Mouse (Mus musculus) neural tube, embryonic 12.5 days (tissue): ENCODE measurements around the gene Foxl1. TPM values are rescaled to one million over a fixed set of nuclear protein-coding genes. Genes with fewer than 3 reads are reported as not detected.
A peak's percentile ranks its signal among the peaks of the same experiment; 100 is the strongest.

Experiments
- ATAC-seq: fragments of 200-750 bp; cut with Nextera tagmentation; 2 replicates; pipeline ENCODE4 v1.8.0; 2017; ENCODE audit warnings: low read depth, mild to moderate bottlenecking, moderate TSS enrichment, moderate library complexity; ENCODE audit not compliant: low FRiP score
- H3K27ac ChIP-seq: fragments of 300-500 bp; sonication (generic); 2 replicates; pipeline ENCODE4 v1.5.1; 2016
- H3K27me3 ChIP-seq: fragments of 300-500 bp; sonication (generic); replicated peaks from 2 replicates; pipeline ENCODE4 v1.6.1; 2016; ENCODE audit warnings: mild to moderate bottlenecking
- H3K36me3 ChIP-seq: fragments of 300-500 bp; sonication (generic); 2 replicates; pipeline ENCODE4 v1.6.1; 2016; ENCODE audit warnings: mild to moderate bottlenecking
- H3K4me1 ChIP-seq: fragments of 300-500 bp; sonication (generic); 2 replicates; pipeline ENCODE4 v1.6.1; 2016
- H3K4me2 ChIP-seq: fragments of 300-500 bp; sonication (generic); replicated peaks from 2 replicates; pipeline ENCODE4 v1.6.1; 2016; ENCODE audit warnings: mild to moderate bottlenecking
- H3K4me3 ChIP-seq: fragments of 300-500 bp; sonication (generic); 2 replicates; pipeline ENCODE4 v1.5.1; 2016
- H3K9ac ChIP-seq: fragments of 300-500 bp; sonication (generic); 2 replicates; pipeline ENCODE4 v1.6.1; 2016; ENCODE audit warnings: mild to moderate bottlenecking
- H3K9me3 ChIP-seq: fragments of 300-500 bp; sonication (generic); 2 replicates; pipeline ENCODE4 v1.6.1; 2016; ENCODE audit warnings: mild to moderate bottlenecking
- WGBS: fragments of 180-500 bp; shearing (Covaris S2); methylation state at CpG from one replicate; pipeline ENCODE4 v1.1.7; 2016; 5-methylcytosine and 5-hydroxymethylcytosine counted together
- polyA plus RNA-seq: library from polyadenylated mRNA; unstranded; fragments of >200 nt; fragmentation: Nextera tagmentation; extraction: Ambion mirVana; gene quantifications from 2 replicates; pipeline ENCODE4 v1.2.1, GENCODE M21; 2016

Gene Foxl1
- polyA plus RNA-seq, 1 experiment from 2014 or later = 1.6 TPM

DNA sequence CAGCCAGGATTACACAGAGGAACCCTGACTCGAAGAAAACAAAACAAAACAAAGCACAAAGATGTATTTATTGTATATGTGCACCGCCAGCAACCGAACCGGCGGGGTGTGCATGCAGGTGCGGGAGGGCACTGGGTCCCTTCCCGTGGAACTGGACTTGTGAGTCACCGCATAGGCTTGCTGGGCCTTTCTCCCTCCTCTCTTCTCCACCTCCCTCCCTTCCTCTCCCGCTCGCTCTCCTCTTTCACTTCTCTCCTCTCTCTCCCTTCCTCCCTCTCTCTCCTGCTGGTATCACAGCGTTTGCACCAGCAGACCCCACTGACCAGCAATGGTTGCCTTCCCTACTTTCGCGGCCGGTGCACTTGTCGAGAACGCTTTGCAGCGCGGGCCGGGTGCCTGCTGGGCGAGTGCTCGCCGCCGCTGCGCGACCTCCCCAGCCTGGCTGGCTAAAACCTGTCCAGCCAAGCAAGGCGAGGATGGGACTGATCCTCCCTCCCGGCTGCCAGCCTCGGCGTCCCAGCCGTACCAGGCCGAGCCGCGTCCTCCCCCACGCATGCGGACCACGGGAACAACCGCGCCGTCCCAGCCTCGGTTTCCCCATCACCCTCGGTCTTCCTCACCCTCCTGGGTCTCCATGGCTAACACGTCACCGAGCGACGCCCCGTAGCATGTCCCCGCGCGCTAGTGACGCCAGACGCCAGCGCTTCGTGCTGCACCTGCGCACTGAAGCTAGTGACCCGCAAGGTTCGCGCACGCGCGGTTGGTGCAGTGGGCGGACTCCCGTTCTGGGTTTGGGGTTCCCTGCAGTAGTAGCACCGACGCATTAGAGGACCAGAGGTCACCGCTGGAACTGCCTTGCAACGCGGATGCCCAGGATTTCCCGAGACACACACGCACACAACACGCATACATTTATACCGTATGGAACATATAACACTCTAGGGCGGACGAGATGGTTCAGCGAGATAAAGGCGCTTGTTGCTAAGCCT lies 19.8 kb upstream of the Foxl1 start, which contains the start of gene Mthfsd:
Mthfsd (minus strand) TSS at position 725 of the 989 bp plus-strand sequence.
- H3K9ac ChIP-seq = peak within 1 kb of the TSS; percentile 90
- peak within 1 kb of the TSS; percentile 90 for H3K4me2 ChIP-seq
- no peaks in the 10 kb centered on the region for H3K9me3 ChIP-seq
- H3K4me3 ChIP-seq = peak within 1 kb of the TSS; percentile 74
- H3K27ac ChIP-seq = peak within 1 kb of the TSS; percentile 54; the same call in 1 of the 2 replicates
- H3K36me3 ChIP-seq = peaks cover 16% of the 10 kb centered on the region; the same call in 1 of the 2 replicates
- H3K27me3 ChIP-seq = peaks cover 22% of the 10 kb centered on the region
- peak; percentile 92 for ATAC-seq
- peaks cover 14% of the 10 kb centered on the region for H3K4me1 ChIP-seq
- WGBS = 2% methylated on average over 75 of the region's 75 CpGs

DNA sequence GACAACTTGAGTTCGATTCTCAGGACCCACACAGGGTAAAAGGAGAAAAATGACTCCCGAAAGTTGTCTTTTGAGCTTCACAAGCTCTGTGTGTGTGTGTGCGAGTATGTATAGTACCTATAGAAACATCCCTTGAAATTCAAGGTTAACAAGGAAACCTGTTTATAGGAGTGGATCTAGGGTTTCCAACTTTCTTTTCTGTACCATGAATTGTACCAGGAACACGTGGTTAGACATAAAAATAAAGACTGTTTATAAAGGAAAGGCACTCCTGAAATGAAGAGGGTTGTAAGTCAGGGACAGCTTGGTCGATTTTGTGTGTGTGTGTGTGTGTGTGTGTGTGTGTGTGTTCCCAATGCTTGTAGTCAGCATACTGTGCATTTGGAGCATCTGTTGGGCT lies 19.1 kb upstream of the Foxl1 start:
- H3K36me3 ChIP-seq = peaks cover 9% of the 10 kb centered on the region; the same call in 1 of the 2 replicates
- peaks cover 25% of the 10 kb centered on the region for H3K27me3 ChIP-seq
- ATAC-seq = no peak
- no peaks in the 10 kb centered on the region for H3K9me3 ChIP-seq
- H3K4me2 ChIP-seq = peak overlapping the region; percentile 90
- H3K4me3 ChIP-seq = peak overlapping the region; percentile 74
- peaks cover 17% of the 10 kb centered on the region for H3K4me1 ChIP-seq
- whole genome bisulfite sequencing = 18% methylated on average over 5 of the region's 5 CpGs
- peak overlapping the region; percentile 90 for H3K9ac ChIP-seq
- no peak overlapping the region for H3K27ac ChIP-seq

DNA sequence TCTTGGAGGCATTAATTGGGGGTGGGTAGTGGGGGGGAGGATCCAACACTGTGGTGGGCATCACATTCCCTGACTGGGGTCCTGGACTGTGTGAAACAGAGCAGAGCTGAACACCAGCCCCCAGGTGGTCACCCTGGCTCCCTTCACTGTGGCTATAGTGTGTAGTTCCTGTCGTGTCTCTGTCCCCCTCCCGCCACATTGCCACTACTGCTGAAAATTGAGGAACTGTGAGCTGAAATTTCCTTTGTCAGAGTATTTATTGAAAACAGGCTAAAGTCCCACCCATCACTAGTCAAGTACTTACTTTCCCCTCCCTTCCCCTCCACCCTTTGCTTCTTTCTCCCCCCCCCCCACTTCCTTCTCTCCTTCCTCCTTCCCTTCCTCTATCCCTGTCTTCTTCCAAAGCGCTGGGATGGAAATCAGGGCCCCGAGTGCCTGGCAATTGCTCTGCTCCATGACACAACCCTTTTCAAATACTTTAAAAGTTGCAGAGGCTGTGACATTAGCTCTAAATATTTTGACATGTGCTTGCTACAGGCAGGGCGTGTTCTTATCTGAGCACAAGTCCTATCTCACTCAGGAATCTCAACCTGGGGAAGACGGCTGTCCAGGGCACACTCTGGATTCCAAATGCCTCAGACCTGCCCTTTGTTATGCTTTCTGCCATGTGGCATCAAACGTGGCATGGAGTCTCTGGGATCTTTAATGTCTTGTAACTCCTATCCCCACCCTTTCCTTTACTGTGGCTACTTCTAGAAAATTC lies 16.4 kb upstream of the Foxl1 start:
- Histone ChIP-seq H3K27ac (no peak overlapping the region), H3K4me3 (no peak overlapping the region), H3K9ac (no peak overlapping the region), H3K36me3 (no peaks in the 10 kb centered on the region), H3K9me3 (no peaks in the 10 kb centered on the region), H3K4me2 (no peak overlapping the region), H3K4me1 (peaks cover 20% of the 10 kb centered on the region), H3K27me3 (peaks cover 50% of the 10 kb centered on the region)
- 44% methylated on average over 7 of the region's 7 CpGs for WGBS
- no peak for ATAC-seq

DNA sequence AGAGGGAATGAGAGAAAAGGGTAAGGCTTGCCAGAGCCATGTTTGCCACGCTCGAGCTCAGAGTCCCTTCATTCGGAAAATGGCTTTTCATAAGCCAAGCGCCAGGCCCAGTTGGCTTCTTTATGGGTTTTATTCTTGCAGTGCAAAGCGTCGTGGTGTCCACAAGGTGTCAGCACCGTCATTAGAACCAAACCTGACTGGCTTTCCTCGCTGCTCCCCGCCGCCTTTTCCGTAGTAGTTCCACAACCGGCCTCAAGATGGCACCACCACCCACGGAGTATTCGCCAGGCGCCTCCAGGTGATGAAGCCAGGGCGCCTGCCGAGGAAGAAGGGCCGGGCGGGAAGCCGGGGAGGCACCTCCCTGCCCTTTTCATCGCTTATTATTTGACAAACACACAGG lies 14.5 kb upstream of the Foxl1 start:
- 2% methylated on average over 21 of the region's 21 CpGs for WGBS
- Histone ChIP-seq H3K4me1 (peaks cover 17% of the 10 kb centered on the region), H3K9me3 (no peaks in the 10 kb centered on the region), H3K27ac (no peak overlapping the region), H3K27me3 (peaks cover 69% of the 10 kb centered on the region), H3K4me2 (peak overlapping the region; percentile 4; the same call in 1 of the 2 replicates), H3K36me3 (no peaks in the 10 kb centered on the region), H3K9ac (no peak overlapping the region), H3K4me3 (no peak overlapping the region)
- no peak for ATAC-seq

DNA sequence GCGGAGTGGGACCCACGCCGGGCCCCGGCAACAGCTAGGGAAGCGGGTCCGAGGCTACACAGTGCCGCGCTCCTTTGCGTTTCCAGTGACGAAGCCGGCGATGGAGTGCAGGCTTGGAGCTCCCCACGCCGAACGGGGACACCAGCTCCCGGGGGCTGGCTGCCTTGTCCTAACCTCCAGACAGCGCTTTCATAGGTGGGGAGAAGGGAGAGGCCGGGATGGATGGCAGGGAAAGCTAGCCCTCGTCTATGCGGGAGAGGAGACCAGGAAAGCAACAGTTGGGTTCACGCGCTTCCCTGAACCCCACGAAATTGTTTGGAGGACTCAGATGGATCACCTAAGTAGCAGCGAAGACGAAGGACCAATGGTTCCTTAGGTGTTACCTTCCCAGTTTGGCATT lies 12.6 kb upstream of the Foxl1 start:
- Histone ChIP-seq H3K9me3 (no peaks in the 10 kb centered on the region), H3K36me3 (no peaks in the 10 kb centered on the region), H3K4me1 (peaks cover 17% of the 10 kb centered on the region), H3K27ac (no peak overlapping the region), H3K4me2 (peak overlapping the region; percentile 44), H3K27me3 (peaks cover 87% of the 10 kb centered on the region), H3K9ac (no peak overlapping the region), H3K4me3 (peak overlapping the region; percentile 14; the same call in 1 of the 2 replicates)
- ATAC-seq = no peak
- 1% methylated on average over 25 of the region's 25 CpGs for WGBS

DNA sequence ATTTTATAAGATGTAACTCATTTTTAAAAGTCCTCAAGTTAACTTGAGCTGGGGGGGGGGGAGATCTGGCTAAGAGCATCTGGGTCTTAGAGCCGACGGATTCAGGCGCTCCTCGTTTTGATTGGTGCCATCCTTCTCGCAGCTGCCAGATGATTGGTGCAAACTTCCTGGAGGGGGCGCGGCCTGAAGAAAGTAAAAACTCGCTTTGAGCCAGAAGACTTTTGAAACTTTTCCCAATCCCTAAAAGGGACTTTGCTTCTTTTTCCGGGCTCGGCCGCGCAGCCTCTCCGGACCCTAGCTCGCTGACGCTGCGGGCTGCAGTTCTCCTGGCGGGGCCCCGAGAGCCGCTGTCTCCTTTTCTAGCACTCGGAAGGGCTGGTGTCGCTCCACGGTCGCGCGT lies 11.8 kb upstream of the Foxl1 start, which contains the start of gene Foxc2:
Foxc2 (plus strand) TSS at position 224 of the 400 bp plus-strand sequence.
- H3K27me3 ChIP-seq = peaks cover 90% of the 10 kb centered on the region
- no peak within 1 kb of the TSS; the same call in 1 of the 2 replicates for H3K27ac ChIP-seq
- H3K4me2 ChIP-seq = peak within 1 kb of the TSS; percentile 72
- no peaks in the 10 kb centered on the region for H3K36me3 ChIP-seq
- peak within 1 kb of the TSS; percentile 43 for H3K4me3 ChIP-seq
- H3K4me1 ChIP-seq = peaks cover 17% of the 10 kb centered on the region
- WGBS = 0% methylated on average over 25 of the region's 25 CpGs
- H3K9ac ChIP-seq = peak within 1 kb of the TSS; percentile 58
- ATAC-seq = no peak; the same call in 1 of the 2 replicates
- no peaks in the 10 kb centered on the region for H3K9me3 ChIP-seq

DNA sequence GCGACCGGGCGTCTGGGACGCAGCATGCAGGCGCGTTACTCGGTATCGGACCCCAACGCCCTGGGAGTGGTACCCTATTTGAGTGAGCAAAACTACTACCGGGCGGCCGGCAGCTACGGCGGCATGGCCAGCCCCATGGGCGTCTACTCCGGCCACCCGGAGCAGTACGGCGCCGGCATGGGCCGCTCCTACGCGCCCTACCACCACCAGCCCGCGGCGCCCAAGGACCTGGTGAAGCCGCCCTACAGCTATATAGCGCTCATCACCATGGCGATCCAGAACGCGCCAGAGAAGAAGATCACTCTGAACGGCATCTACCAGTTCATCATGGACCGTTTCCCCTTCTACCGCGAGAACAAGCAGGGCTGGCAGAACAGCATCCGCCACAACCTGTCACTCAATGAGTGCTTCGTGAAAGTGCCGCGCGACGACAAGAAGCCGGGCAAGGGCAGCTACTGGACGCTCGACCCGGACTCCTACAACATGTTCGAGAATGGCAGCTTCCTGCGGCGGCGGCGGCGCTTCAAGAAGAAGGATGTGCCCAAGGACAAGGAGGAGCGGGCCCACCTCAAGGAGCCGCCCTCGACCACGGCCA lies 11.1 kb upstream of the Foxl1 start:
- peaks cover 91% of the 10 kb centered on the region for H3K27me3 ChIP-seq
- no peaks in the 10 kb centered on the region for H3K9me3 ChIP-seq
- under 1% methylated on average over 55 of the region's 55 CpGs for WGBS
- ATAC-seq = no peak
- peaks cover 17% of the 10 kb centered on the region for H3K4me1 ChIP-seq
- peak overlapping the region; percentile 43 for H3K4me3 ChIP-seq
- H3K36me3 ChIP-seq = no peaks in the 10 kb centered on the region
- peak overlapping the region; percentile 72 for H3K4me2 ChIP-seq
- H3K9ac ChIP-seq = peak overlapping the region; percentile 58
- no peak overlapping the region; the same call in 1 of the 2 replicates for H3K27ac ChIP-seq

DNA sequence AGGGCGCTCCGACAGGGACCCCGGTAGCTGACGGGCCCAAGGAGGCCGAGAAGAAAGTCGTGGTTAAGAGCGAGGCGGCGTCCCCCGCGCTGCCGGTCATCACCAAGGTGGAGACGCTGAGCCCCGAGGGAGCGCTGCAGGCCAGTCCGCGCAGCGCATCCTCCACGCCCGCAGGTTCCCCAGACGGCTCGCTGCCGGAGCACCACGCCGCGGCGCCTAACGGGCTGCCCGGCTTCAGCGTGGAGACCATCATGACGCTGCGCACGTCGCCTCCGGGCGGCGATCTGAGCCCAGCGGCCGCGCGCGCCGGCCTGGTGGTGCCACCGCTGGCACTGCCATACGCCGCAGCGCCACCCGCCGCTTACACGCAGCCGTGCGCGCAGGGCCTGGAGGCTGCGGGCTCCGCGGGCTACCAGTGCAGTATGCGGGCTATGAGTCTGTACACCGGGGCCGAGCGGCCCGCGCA lies 10.5 kb upstream of the Foxl1 start:
- H3K4me3 ChIP-seq = peak overlapping the region; percentile 43
- peaks cover 17% of the 10 kb centered on the region for H3K4me1 ChIP-seq
- WGBS = under 1% methylated on average over 62 of the region's 62 CpGs
- H3K9me3 ChIP-seq = no peaks in the 10 kb centered on the region
- peak overlapping the region; percentile 72 for H3K4me2 ChIP-seq
- peaks cover 93% of the 10 kb centered on the region for H3K27me3 ChIP-seq
- 0 out of 2 replicates have a peak overlapping the region, but pooled peaks have one; percentile 1 for H3K27ac ChIP-seq
- ATAC-seq = no peak
- peak overlapping the region; percentile 58 for H3K9ac ChIP-seq
- no peaks in the 10 kb centered on the region for H3K36me3 ChIP-seq

DNA sequence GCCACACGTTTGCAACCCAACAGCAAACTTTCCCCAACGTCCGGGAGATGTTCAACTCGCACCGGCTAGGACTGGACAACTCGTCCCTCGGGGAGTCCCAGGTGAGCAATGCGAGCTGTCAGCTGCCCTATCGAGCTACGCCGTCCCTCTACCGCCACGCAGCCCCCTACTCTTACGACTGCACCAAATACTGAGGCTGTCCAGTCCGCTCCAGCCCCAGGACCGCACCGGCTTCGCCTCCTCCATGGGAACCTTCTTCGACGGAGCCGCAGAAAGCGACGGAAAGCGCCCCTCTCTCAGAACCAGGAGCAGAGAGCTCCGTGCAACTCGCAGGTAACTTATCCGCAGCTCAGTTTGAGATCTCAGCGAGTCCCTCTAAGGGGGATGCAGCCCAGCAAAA lies 9.8 kb upstream of the Foxl1 start:
- Histone ChIP-seq H3K4me1 (peaks cover 19% of the 10 kb centered on the region), H3K9me3 (no peaks in the 10 kb centered on the region), H3K27me3 (peaks cover 94% of the 10 kb centered on the region), H3K4me2 (peak overlapping the region; percentile 72), H3K4me3 (peak overlapping the region; percentile 43), H3K27ac (0 out of 2 replicates have a peak overlapping the region, but pooled peaks have one; percentile 1), H3K36me3 (no peaks in the 10 kb centered on the region), H3K9ac (peak overlapping the region; percentile 58; the same call in 1 of the 2 replicates)
- WGBS = 2% methylated on average over 28 of the region's 28 CpGs
- no peak for ATAC-seq

DNA sequence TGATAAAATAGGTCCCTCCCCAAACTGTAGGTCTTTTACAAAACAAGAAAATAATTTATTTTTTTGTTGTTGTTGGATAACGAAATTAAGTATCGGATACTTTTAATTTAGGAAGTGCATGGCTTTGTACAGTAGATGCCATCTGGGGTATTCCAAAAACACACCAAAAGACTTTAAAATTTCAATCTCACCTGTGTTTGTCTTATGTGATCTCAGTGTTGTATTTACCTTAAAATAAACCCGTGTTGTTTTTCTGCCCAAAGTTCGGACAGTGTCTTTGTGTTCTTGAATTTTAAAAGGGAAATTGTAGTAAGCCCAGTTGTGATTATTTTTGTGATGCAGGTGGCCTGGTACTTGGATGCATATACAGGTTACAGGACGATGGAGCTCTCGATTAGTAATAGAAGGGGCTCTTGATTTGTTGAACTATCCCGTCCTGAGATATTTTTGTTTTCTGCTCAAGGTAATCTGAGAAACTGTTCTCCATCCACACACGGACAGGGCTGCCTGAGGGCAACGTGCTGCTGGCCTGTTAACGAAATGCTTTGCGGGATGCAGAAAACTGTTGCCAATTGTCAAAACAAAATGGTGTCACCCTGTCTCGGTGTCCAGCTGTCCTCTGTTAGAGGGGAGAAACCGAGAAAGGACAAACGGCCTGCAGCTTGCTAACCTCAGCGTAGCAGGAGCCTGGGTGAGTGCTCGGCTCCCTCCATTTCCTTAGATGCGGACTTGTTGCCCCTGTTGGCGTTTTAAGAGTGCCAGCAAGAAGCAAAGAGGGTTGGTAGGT lies 8.9 kb upstream of the Foxl1 start:
- H3K27me3 ChIP-seq = peaks cover 98% of the 10 kb centered on the region
- H3K9ac ChIP-seq = 0 out of 2 replicates have a peak overlapping the region, but pooled peaks have one; percentile 58
- H3K4me1 ChIP-seq = peaks cover 16% of the 10 kb centered on the region
- H3K36me3 ChIP-seq = no peaks in the 10 kb centered on the region
- peak overlapping the region; percentile 32 for H3K4me3 ChIP-seq
- no peaks in the 10 kb centered on the region for H3K9me3 ChIP-seq
- no peak overlapping the region for H3K27ac ChIP-seq
- 2% methylated on average over 18 of the region's 18 CpGs for WGBS
- no peak for ATAC-seq
- H3K4me2 ChIP-seq = peak overlapping the region; percentile 38; the same call in 1 of the 2 replicates
